Comparison of ENCODE assay signal across 23 mouse cellular contexts in genomic region chr5:147135994-147136393, GRCm38 (mm10). TPM values are rescaled to one million over a fixed set of nuclear protein-coding genes. Genes with fewer than 3 reads are reported as not detected.
DNase-seq lines count a peak whose midpoint lies in the region; ATAC-seq and TF ChIP-seq lines count a peak whose summit lies in the region.
"Had no signal": no experiment of that assay in that cellular context is flagged by ENCODE, and none has a peak within 500 bp of the region (broad histone marks: within the 10 kb centered on the region; RNA-seq: fewer than 3 reads in every experiment).

No protein-coding gene starts in this region.

- ATAC-seq in hindbrain, embryonic 16.5 days: no peak
- no peak for ATAC-seq in neural tube, embryonic 15.5 days (ENCODE audit: low FRiP score)
- ATAC-seq: CD4-positive, CD25-positive, alpha-beta regulatory T cell, adult 4 months; forebrain, embryonic 14.5 days had no signal

- H3K4me3 ChIP-seq in hindbrain, embryonic 10.5 days: no peak overlapping the region
- H3K4me3 ChIP-seq in hindbrain, embryonic 16.5 days (ENCODE audit: low read length): no peak overlapping the region
- no peak overlapping the region for H3K4me3 ChIP-seq in lung, adult 2 months (replicated peaks; ENCODE audit: extremely low read depth, low read depth, low read length)
- no peak overlapping the region for H3K4me3 ChIP-seq in neural tube, embryonic 15.5 days (replicated peaks)
- H3K4me3 ChIP-seq: embryonic facial prominence, embryonic 15.5 days; erythroblast, embryonic 14.5 days; forebrain, embryonic 10.5 days; hindbrain, embryonic 15.5 days had no signal

- H3K27ac ChIP-seq in hindbrain, embryonic 10.5 days: peak overlapping the region; percentile 78; the same call in 1 of the 2 replicates
- H3K27ac ChIP-seq in hindbrain, embryonic 16.5 days (ENCODE audit: low read depth, low read length): no peak overlapping the region
- H3K27ac ChIP-seq in neural tube, embryonic 15.5 days (replicated peaks): no peak overlapping the region
- H3K27ac ChIP-seq: embryonic facial prominence, embryonic 15.5 days; forebrain, embryonic 10.5 days; hindbrain, embryonic 15.5 days had no signal

- no peaks in the 10 kb centered on the region for H3K36me3 ChIP-seq in hindbrain, embryonic 10.5 days
- H3K36me3 ChIP-seq in hindbrain, embryonic 16.5 days (ENCODE audit: control insufficient read depth, insufficient read depth, low read length): no peaks in the 10 kb centered on the region
- no peaks in the 10 kb centered on the region for H3K36me3 ChIP-seq in neural tube, embryonic 15.5 days
- H3K36me3 ChIP-seq: embryonic facial prominence, embryonic 15.5 days; forebrain, embryonic 10.5 days; G1E; hindbrain, embryonic 15.5 days had no signal

- H3K4me2 ChIP-seq in hindbrain, embryonic 16.5 days (ENCODE audit: low read length): no peak overlapping the region
- no peak overlapping the region for H3K4me2 ChIP-seq in neural tube, embryonic 15.5 days
- H3K4me2 ChIP-seq: embryonic facial prominence, embryonic 15.5 days; hindbrain, embryonic 15.5 days had no signal

- DNase-seq in hindbrain, embryonic 10.5 days (ENCODE audit: low spot score): peak; percentile 48
- DNase-seq in lung, postnatal 25 days (ENCODE audit: low spot score): peak; percentile 3
- no peak for DNase-seq in lung, adult 2 months
- peak; percentile 27 for DNase-seq in neural tube, embryonic 10.5 days (ENCODE audit: extremely low spot score, low spot score)
- no peak for DNase-seq in thymus, adult 18-20 months
- DNase-seq: adrenal gland, postnatal 10 days; B cell, adult 2 months; cerebellum, adult 11 months; cerebellum, adult 8-10 months; cerebellum, postnatal 14 days; gastrocnemius, postnatal 36 days; heart, postnatal 10 days; heart, postnatal 4 days had no signal

- TF ChIP-seq CTCF in lung, adult 2 months (IDR thresholded peaks at IDR 0.05; ENCODE audit: insufficient read depth, low read length): no peak

- WGBS in hindbrain, embryonic 10.5 days: 26% methylated on average over 13 of the region's 13 CpGs
- WGBS in hindbrain, embryonic 16.5 days: 25% methylated on average over 13 of the region's 13 CpGs
- 65% methylated on average over 13 of the region's 13 CpGs for WGBS in lung, adult 2 months
- 22% methylated on average over 13 of the region's 13 CpGs for WGBS in neural tube, embryonic 15.5 days

- H3K4me1 ChIP-seq in hindbrain, embryonic 10.5 days (replicated peaks): peaks cover 35% of the 10 kb centered on the region
- H3K4me1 ChIP-seq in hindbrain, embryonic 16.5 days (ENCODE audit: control insufficient read depth, insufficient read depth, low read depth, low read length): no peaks in the 10 kb centered on the region; the same call in 1 of the 2 replicates
- H3K4me1 ChIP-seq in lung, adult 2 months (ENCODE audit: control insufficient read depth, insufficient read depth, low read length): no peaks in the 10 kb centered on the region
- H3K4me1 ChIP-seq in neural tube, embryonic 15.5 days: peaks cover 4% of the 10 kb centered on the region

- peaks cover 94% of the 10 kb centered on the region for H3K27me3 ChIP-seq in hindbrain, embryonic 10.5 days (ENCODE audit: insufficient read depth, poor library complexity, severe bottlenecking)
- H3K27me3 ChIP-seq in hindbrain, embryonic 16.5 days (replicated peaks; ENCODE audit: control insufficient read depth, insufficient read depth, low read length): peaks cover 2% of the 10 kb centered on the region
- peaks cover 24% of the 10 kb centered on the region for H3K27me3 ChIP-seq in neural tube, embryonic 15.5 days (replicated peaks)
- H3K27me3 ChIP-seq: embryonic facial prominence, embryonic 15.5 days had no signal

- H3K9ac ChIP-seq in hindbrain, embryonic 16.5 days (ENCODE audit: low read depth, low read length): no peak overlapping the region
- H3K9ac ChIP-seq in neural tube, embryonic 15.5 days (replicated peaks): no peak overlapping the region
- H3K9ac ChIP-seq: embryonic facial prominence, embryonic 15.5 days; hindbrain, embryonic 15.5 days had no signal

- no peak for TF ChIP-seq POLR2A in lung, adult 2 months (IDR thresholded peaks at IDR 0.05; ENCODE audit: borderline replicate concordance, extremely low read depth, low read depth, low read length)

- peaks cover 3% of the 10 kb centered on the region; the same call in 1 of the 2 replicates for H3K9me3 ChIP-seq in hindbrain, embryonic 10.5 days
- no peaks in the 10 kb centered on the region for H3K9me3 ChIP-seq in hindbrain, embryonic 16.5 days (ENCODE audit: control insufficient read depth, low read length)
- no peaks in the 10 kb centered on the region for H3K9me3 ChIP-seq in neural tube, embryonic 15.5 days (replicated peaks)
- H3K9me3 ChIP-seq: embryonic facial prominence, embryonic 15.5 days; G1E; hindbrain, embryonic 15.5 days had no signal

RNA-seq across cellular contexts. Expression of gene Gsx1, which starts 52.5 kb away (rescaled TPM):
- 8.9 and 16.9 TPM in 2 replicates for polyA plus RNA-seq in hindbrain, embryonic 10.5 days (2016; fragmentation: Nextera tagmentation; extraction: Ambion mirVana)
- 3.2 and 3.5 TPM in 2 replicates for polyA plus RNA-seq in hindbrain, embryonic 16.5 days (2015; fragmentation: Nextera tagmentation; extraction: Ambion mirVana)
- not detected in 2 replicates for polyA plus RNA-seq in lung, adult 2 months (2012; rRNA removed)
- polyA plus RNA-seq in neural tube, embryonic 15.5 days (2015; fragmentation: Nextera tagmentation; extraction: Ambion mirVana): 1.3 and 2.1 TPM in 2 replicates
- polyA plus RNA-seq: CD4-positive, CD25-positive, alpha-beta regulatory T cell, adult 4 months; embryonic facial prominence, embryonic 15.5 days; erythroblast, embryonic 14.5 days; G1E; heart, embryonic 14.5 days had no signal

RNA-seq across cellular contexts. Expression of gene Polr1d, which starts 59.1 kb away (rescaled TPM):
- polyA plus RNA-seq in hindbrain, embryonic 10.5 days (2016; fragmentation: Nextera tagmentation; extraction: Ambion mirVana): 124 and 127 TPM in 2 replicates
- 96.0 and 105 TPM in 2 replicates for polyA plus RNA-seq in hindbrain, embryonic 16.5 days (2015; fragmentation: Nextera tagmentation; extraction: Ambion mirVana)
- 31.6 and 36.8 TPM in 2 replicates for polyA plus RNA-seq in lung, adult 2 months (2012; rRNA removed)
- 106 and 112 TPM in 2 replicates for polyA plus RNA-seq in neural tube, embryonic 15.5 days (2015; fragmentation: Nextera tagmentation; extraction: Ambion mirVana)

RNA-seq across cellular contexts. Expression of gene Lnx2, which starts 59.6 kb away (rescaled TPM):
- 8.2 and 8.4 TPM in 2 replicates for polyA plus RNA-seq in hindbrain, embryonic 10.5 days (2016; fragmentation: Nextera tagmentation; extraction: Ambion mirVana)
- 4.5 and 6.2 TPM in 2 replicates for polyA plus RNA-seq in hindbrain, embryonic 16.5 days (2015; fragmentation: Nextera tagmentation; extraction: Ambion mirVana)
- 57.3 and 80.7 TPM in 2 replicates for polyA plus RNA-seq in lung, adult 2 months (2012; rRNA removed)
- polyA plus RNA-seq in neural tube, embryonic 15.5 days (2015; fragmentation: Nextera tagmentation; extraction: Ambion mirVana): 4.2 and 6.5 TPM in 2 replicates

Comparison
In these comparisons a context has a peak if more than half of its experiments do, and no peak if none do; other contexts are left out.
1. DNase-seq: peak in hindbrain, embryonic 10.5 days (single experiment), lung, postnatal 25 days (single experiment) and neural tube, embryonic 10.5 days (single experiment); none in lung, adult 2 months (single experiment) and thymus, adult 18-20 months (0 of 2).